Mouse (Mus musculus) midbrain, embryonic 12.5 days (tissue): ENCODE measurements at regions not wholly inside any gene's neighbourhood (a gene's known extent, or its start where the extent isn't known, plus 50 kb on each side); places are given as distances from the start of the nearest gene placed in this dataset.

Experiments used
- ATAC-seq: fragments of 200-750 bp; cut with Nextera tagmentation; 2 replicates; pipeline ENCODE4 v1.8.0; 2017; ENCODE audit warnings: low read depth, moderate TSS enrichment, moderate library complexity; ENCODE audit not compliant: low FRiP score
- H3K27ac ChIP-seq: fragments of 300-500 bp; sonication (generic); replicated peaks from 2 replicates; pipeline ENCODE4 v1.5.1; 2016; ENCODE audit warnings: mild to moderate bottlenecking
- H3K27me3 ChIP-seq: fragments of 300-500 bp; sonication (generic); 2 replicates; pipeline ENCODE4 v1.6.1; 2016; ENCODE audit warnings: mild to moderate bottlenecking
- H3K36me3 ChIP-seq: fragments of 300-500 bp; sonication (generic); 2 replicates; pipeline ENCODE4 v1.6.1; 2016
- H3K4me1 ChIP-seq: fragments of 300-500 bp; sonication (generic); 2 replicates; pipeline ENCODE4 v1.6.1; 2016
- H3K4me2 ChIP-seq: fragments of 300-500 bp; sonication (generic); replicated peaks from 2 replicates; pipeline ENCODE4 v1.6.1; 2016; ENCODE audit warnings: mild to moderate bottlenecking, moderate library complexity
- H3K4me3 ChIP-seq: fragments of 300-500 bp; sonication (generic); 2 replicates; pipeline ENCODE4 v1.5.1; 2016; ENCODE audit warnings: mild to moderate bottlenecking
- H3K9ac ChIP-seq: fragments of 300-500 bp; sonication (generic); replicated peaks from 2 replicates; pipeline ENCODE4 v1.6.1; 2016; ENCODE audit warnings: mild to moderate bottlenecking, moderate library complexity
- H3K9me3 ChIP-seq: fragments of 300-500 bp; sonication (generic); 2 replicates; pipeline ENCODE4 v1.6.1; 2016; ENCODE audit warnings: mild to moderate bottlenecking
- WGBS: fragments of 180-500 bp; shearing (Covaris S2); methylation state at CpG from one replicate; pipeline ENCODE4 v1.1.7; 2016; 5-methylcytosine and 5-hydroxymethylcytosine counted together

DNA sequence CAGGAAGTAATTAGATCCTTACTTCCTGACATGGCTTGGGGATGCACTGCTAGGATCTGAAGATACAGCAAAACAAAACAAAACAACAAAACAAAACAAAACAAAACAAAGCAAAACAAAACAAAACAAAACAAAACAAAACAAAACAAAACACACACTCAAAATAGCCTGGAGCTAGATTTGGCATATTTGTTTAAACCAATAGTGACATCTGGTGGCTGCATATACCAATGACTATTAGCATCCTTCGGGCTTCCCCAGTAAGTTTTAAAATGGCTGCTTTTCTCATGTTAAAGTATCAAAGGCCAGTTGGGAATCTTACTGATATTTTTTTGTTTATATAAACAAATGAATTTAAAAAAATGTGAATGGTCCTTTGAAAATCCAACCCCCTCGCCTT, 52.9 kb upstream of the Ica1 start:
- H3K27me3 ChIP-seq: no peaks in the 10 kb centered on the region
- H3K9ac ChIP-seq: no peak overlapping the region
- H3K4me2 ChIP-seq: no peak overlapping the region
- no peak for ATAC-seq
- no peaks in the 10 kb centered on the region for H3K4me1 ChIP-seq
- no peak overlapping the region for H3K4me3 ChIP-seq
- no peak overlapping the region for H3K27ac ChIP-seq
- 46% methylated on average over 2 of the region's 2 CpGs for WGBS
- no peaks in the 10 kb centered on the region for H3K9me3 ChIP-seq
- H3K36me3 ChIP-seq: no peaks in the 10 kb centered on the region

DNA sequence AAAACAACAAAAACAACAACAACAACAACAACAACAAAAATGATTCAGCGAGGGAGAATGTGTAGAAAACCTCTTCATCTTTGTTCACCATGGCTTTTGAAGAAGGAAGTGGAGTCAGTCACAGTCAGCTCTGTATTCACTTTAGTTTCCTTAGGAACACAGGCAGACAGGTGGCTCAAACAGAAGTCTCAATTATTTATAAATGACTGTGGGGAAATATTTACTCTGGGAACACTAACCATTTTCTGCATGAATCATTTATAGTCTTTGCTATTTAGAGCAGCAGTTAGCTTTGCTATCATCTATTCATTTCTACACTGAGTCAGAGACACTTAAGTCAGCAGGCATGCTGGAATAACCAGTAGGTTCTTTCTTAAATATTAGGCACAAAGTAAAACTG, 54.6 kb upstream of the Ica1 start:
- H3K9ac ChIP-seq: no peak overlapping the region
- H3K4me3 ChIP-seq: no peak overlapping the region
- 95% methylated on average over 1 of the region's 1 CpGs for WGBS
- H3K27ac ChIP-seq: no peak overlapping the region
- no peak for ATAC-seq
- H3K9me3 ChIP-seq: no peaks in the 10 kb centered on the region
- H3K27me3 ChIP-seq: no peaks in the 10 kb centered on the region
- no peaks in the 10 kb centered on the region for H3K4me1 ChIP-seq
- no peaks in the 10 kb centered on the region for H3K36me3 ChIP-seq
- H3K4me2 ChIP-seq: no peak overlapping the region

DNA sequence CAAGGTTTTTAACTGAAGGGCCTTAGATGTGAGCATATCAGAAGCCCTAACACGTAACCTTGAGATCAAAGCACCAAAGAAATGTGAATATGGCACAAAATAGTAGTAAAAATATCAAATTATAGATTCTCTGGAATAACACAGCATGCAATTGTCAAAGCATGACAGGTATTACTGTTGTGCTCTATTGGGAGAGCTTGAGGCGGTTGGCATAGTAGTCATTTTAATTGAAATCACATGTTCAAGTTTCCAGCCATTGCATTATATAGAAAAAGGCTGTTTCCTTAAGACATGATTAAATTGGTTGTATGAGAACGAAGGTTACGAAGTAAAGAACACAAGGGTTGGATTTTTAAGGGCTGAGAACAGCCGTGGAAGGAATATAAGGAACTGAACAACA, 75.4 kb upstream of the Ica1 start:
- ATAC-seq: no peak
- H3K27me3 ChIP-seq: no peaks in the 10 kb centered on the region
- 87% methylated on average over 5 of the region's 5 CpGs for WGBS

DNA sequence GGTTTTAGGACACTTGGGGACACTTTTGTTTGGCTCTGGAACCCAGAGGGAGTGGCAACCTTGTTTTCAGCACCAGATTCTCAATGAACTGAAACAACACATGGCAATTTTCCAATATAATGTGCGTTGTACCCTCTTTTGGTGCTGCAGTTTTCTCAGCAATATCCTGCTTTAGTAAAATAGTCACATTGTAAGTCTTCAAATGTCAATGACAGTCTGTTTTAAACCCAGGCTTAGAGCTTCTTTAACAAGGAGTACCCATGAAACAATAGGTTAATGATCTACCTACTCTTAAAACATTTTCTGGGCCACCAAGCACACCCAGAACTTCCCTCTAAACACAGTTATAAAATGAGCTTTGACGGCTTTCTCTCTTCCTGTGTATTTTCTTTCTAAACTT, 82.3 kb upstream of the Ica1 start:
- Histone ChIP-seq H3K27ac (no peak overlapping the region), H3K4me1 (no peaks in the 10 kb centered on the region), H3K9ac (no peak overlapping the region), H3K4me2 (no peak overlapping the region), H3K36me3 (no peaks in the 10 kb centered on the region), H3K27me3 (no peaks in the 10 kb centered on the region), H3K9me3 (no peaks in the 10 kb centered on the region), H3K4me3 (no peak overlapping the region)
- ATAC-seq: no peak
- 85% methylated on average over 2 of the region's 2 CpGs for WGBS

More for the DNA sequence above, 75.4 kb upstream of the Ica1 start:
- H3K9ac ChIP-seq: no peak overlapping the region
- H3K4me3 ChIP-seq: no peak overlapping the region
- H3K27ac ChIP-seq: no peak overlapping the region
- no peak overlapping the region for H3K4me2 ChIP-seq
- H3K4me1 ChIP-seq: no peaks in the 10 kb centered on the region
- no peaks in the 10 kb centered on the region for H3K9me3 ChIP-seq
- H3K36me3 ChIP-seq: no peaks in the 10 kb centered on the region

DNA sequence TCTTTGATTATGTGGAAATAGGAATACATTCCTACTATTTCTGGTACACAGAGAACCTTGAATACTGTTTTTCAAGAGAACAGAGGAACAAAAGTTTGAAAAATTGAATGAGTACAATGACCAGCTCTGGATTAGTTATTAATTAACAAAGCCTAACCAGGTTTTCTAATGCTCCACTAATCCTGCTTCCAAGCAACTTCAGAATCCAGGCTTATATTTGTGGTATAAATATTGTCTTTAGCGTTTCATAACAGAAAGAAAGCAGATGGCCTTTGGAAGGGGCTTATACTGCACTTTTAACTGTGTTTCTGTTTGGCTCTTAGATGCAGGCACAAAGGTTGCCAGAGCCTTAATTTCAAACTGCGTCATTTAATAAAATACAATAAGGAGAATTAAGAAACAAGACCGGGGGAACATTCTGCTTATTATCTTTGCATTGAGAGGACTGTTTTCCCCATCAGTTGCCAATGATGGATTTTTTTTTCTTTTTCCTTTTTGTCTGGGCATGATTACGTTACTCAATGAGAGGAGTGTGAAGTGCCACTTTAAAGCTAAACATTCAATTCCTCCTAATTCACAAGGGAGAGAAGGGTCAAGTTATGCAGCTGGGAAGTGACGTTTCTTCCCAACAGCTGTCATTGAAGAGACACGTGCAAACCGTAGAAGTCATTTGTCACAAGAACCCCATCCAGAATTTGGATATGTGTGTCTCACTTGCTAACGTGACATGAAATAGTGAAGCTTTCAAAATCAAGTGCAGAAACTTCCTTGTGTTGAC, 84.2 kb upstream of the Nxph1 start:
- H3K9ac ChIP-seq: no peak overlapping the region
- no peaks in the 10 kb centered on the region for H3K4me1 ChIP-seq
- no peak overlapping the region for H3K4me2 ChIP-seq
- 65% methylated on average over 8 of the region's 8 CpGs for WGBS
- H3K27ac ChIP-seq: no peak overlapping the region
- no peak for ATAC-seq
- H3K4me3 ChIP-seq: no peak overlapping the region
- no peaks in the 10 kb centered on the region for H3K36me3 ChIP-seq
- H3K27me3 ChIP-seq: no peaks in the 10 kb centered on the region
- no peaks in the 10 kb centered on the region for H3K9me3 ChIP-seq

DNA sequence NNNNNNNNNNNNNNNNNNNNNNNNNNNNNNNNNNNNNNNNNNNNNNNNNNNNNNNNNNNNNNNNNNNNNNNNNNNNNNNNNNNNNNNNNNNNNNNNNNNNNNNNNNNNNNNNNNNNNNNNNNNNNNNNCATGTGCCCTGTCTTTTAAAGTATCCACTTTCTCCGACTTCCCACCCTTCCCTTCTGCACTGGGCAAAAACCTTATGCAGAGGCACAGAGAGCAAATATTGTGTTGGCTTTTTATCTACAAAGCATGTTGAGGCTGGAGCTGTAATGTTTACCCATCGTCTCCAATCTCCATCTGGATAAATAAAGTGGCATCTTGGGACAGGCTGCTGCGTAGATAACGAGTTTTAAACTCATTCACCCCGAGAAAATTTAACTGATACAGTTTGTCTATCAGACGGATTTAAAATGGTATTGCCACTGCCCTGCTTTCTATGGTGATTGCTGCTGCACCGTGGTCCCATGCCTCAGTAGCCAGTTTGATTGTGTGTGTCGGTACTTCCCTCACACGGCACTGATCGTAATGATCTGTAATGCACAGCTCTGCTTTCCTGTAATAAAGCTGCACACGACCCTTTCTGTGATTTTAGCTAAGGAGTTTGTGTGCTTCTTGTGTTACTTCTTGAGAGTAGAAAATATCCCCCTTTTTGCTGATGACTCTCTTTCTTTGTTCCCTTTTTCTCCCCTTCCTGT, 70.7 kb upstream of the Nxph1 start:
- H3K4me1 ChIP-seq: peaks cover 10% of the 10 kb centered on the region; the same call in 1 of the 2 replicates
- peak; percentile 54; the same call in 1 of the 2 replicates for ATAC-seq
- no peaks in the 10 kb centered on the region for H3K27me3 ChIP-seq
- 46% methylated on average over 11 of the region's 11 CpGs for WGBS
- 0 out of 2 replicates have a peak overlapping the region, but pooled peaks have one; percentile 1 for H3K4me2 ChIP-seq
- peak overlapping the region; percentile 22; the same call in 1 of the 2 replicates for H3K27ac ChIP-seq
- no peak overlapping the region for H3K4me3 ChIP-seq
- H3K9ac ChIP-seq: no peak overlapping the region
- no peaks in the 10 kb centered on the region for H3K9me3 ChIP-seq
- no peaks in the 10 kb centered on the region for H3K36me3 ChIP-seq

DNA sequence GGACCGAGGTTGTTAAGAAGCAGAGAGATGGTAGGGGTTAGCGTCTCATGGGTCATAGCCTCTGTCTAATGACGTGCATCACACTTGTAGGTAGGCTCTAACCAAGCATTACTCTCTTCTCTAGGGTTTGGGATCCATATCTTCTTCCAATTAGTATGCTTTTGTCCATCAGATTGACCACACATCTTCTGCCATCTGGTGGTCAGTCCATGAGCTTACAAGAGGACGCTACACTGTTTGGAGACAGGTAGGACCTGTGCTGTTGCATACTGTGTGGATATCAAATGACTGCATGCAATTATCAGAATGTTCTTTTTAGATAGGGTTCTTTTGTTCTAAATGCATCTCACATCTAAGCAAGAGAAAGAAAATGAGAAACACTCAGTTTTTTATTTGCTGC, 54.6 kb upstream of the Nxph1 start:
- ATAC-seq: no peak
- H3K27me3 ChIP-seq: no peaks in the 10 kb centered on the region

DNA sequence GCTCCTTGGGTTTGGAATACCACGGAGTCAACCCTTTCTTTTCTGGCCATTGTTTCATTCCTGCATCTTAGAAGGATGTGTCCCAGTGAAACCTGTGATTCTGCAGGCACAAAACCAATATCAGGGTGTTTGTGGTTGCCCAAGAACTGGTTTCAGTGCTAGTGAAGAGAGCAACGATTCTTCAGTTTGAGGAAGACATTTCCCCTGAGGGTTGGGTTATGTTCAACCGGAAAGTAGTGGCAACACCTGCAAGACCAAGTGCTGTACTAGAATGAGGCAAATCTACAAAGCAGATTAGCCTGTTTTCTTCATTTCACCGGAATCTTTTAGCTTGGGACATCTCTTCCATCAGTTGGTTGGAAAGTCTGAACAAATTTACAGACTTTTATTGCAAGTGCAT, 52.1 kb upstream of the Nxph1 start:
- Histone ChIP-seq H3K4me1 (peaks cover 16% of the 10 kb centered on the region), H3K27ac (no peak overlapping the region), H3K4me3 (no peak overlapping the region), H3K9me3 (no peaks in the 10 kb centered on the region), H3K9ac (no peak overlapping the region), H3K27me3 (no peaks in the 10 kb centered on the region), H3K4me2 (no peak overlapping the region), H3K36me3 (no peaks in the 10 kb centered on the region)
- ATAC-seq: no peak
- WGBS: 83% methylated on average over 4 of the region's 4 CpGs

More for the DNA sequence above, 54.6 kb upstream of the Nxph1 start:
- H3K4me2 ChIP-seq: no peak overlapping the region
- no peaks in the 10 kb centered on the region for H3K9me3 ChIP-seq
- H3K4me1 ChIP-seq: peaks cover 9% of the 10 kb centered on the region
- H3K27ac ChIP-seq: no peak overlapping the region
- no peak overlapping the region for H3K9ac ChIP-seq
- 78% methylated on average over 4 of the region's 4 CpGs for WGBS
- H3K4me3 ChIP-seq: no peak overlapping the region
- no peaks in the 10 kb centered on the region for H3K36me3 ChIP-seq

DNA sequence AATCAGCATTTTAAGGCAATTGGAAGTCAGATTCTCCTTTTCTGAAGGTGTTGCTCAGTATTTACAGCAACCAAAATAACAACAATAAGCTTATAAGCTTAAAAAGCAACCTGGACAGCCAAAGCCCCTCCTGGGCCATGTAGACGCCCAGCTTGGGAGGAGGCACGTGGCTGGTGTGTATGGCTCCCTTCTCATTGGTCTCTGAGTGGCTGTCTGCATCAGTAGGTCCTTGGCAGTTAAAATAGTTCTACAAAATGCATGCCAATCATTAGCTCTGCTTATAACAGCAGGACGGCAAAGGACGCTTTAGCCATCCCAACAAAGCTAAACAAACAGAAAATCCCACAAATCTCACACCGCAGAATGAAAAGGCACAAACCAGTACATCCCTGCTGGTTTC, 51.4 kb upstream of the Nxph1 start:
- Histone ChIP-seq H3K27me3 (no peaks in the 10 kb centered on the region), H3K4me3 (no peak overlapping the region), H3K9me3 (no peaks in the 10 kb centered on the region), H3K4me1 (peaks cover 16% of the 10 kb centered on the region), H3K27ac (0 out of 2 replicates have a peak overlapping the region, but pooled peaks have one; percentile 16), H3K9ac (no peak overlapping the region), H3K4me2 (no peak overlapping the region), H3K36me3 (no peaks in the 10 kb centered on the region)
- WGBS: 40% methylated on average over 5 of the region's 5 CpGs
- peak; percentile 45; the same call in 1 of the 2 replicates for ATAC-seq

DNA sequence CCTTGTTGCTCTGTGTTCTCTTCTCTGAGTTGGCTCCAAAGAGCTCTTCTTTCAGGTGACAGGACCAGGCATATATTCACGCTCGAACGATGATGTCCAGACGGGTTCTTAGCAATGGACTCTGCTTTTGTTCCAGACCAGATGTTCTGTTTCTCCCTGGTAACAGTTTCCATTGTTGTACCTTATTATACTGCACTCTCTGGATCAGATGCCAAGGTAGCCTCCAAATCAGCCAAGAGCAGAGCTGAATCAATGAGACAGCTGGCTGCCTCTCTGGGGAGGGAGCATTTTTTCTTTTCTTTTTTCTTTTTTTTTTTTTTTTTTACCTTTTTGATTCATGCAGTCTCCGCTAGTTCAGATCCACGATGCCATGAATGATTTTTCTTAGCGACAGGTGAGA, 50.9 kb upstream of the Nxph1 start:
- peaks cover 16% of the 10 kb centered on the region for H3K4me1 ChIP-seq
- H3K9me3 ChIP-seq: no peaks in the 10 kb centered on the region
- H3K36me3 ChIP-seq: no peaks in the 10 kb centered on the region
- WGBS: 37% methylated on average over 7 of the region's 7 CpGs
- no peak overlapping the region for H3K4me3 ChIP-seq
- 0 out of 2 replicates have a peak overlapping the region, but pooled peaks have one; percentile 30 for H3K27ac ChIP-seq
- H3K9ac ChIP-seq: no peak overlapping the region
- H3K27me3 ChIP-seq: no peaks in the 10 kb centered on the region
- H3K4me2 ChIP-seq: no peak overlapping the region
- ATAC-seq: peak; percentile 73

DNA sequence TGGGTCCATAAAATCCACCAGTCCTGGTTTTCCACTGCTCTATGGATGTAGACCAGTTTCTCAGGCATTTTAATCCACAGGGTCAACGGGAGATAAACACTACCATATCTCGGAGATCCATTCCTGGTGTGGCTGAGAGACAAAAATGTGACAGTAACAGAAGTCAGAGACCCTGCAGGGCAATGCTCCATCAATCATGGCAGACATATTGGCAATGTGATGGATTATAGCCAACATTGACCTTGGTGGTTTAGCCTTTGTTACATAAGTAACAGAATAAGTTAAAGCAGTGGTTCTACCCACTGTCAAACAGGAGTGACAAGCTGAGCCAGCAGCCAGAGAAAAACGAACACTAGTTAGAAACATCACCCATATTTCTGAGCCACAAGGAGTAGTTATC, 50.0 kb upstream of the Nxph1 start:
- no peak overlapping the region for H3K4me2 ChIP-seq
- no peak for ATAC-seq
- H3K9me3 ChIP-seq: no peaks in the 10 kb centered on the region
- peaks cover 16% of the 10 kb centered on the region for H3K4me1 ChIP-seq
- no peaks in the 10 kb centered on the region for H3K36me3 ChIP-seq
- no peaks in the 10 kb centered on the region for H3K27me3 ChIP-seq
- 72% methylated on average over 3 of the region's 3 CpGs for WGBS
- no peak overlapping the region for H3K4me3 ChIP-seq
- H3K27ac ChIP-seq: no peak overlapping the region
- no peak overlapping the region for H3K9ac ChIP-seq
